Mouse (Mus musculus) heart, adult 2 months (tissue): ENCODE data around the gene Mxi1. TPM values are rescaled to one million over a fixed set of nuclear protein-coding genes. Genes with fewer than 3 reads are reported as not detected.

ENCODE experiments used
- DNase-seq, 2 experiments: peaks; one replicate each; pipeline ENCODE4 v3.0.0; 2021
- H3K27ac ChIP-seq: fragments of 200-600 bp; 2 replicates; pipeline ENCODE4 v1.8.1; 2022
- H3K27me3 ChIP-seq: fragments of 200-500 bp; 2 replicates; pipeline ENCODE4 v1.6.1; 2012; ENCODE audit warnings: mild to moderate bottlenecking, low read length, inconsistent platforms, mixed read lengths; ENCODE audit not compliant: control insufficient read depth, insufficient read depth
- H3K36me3 ChIP-seq: fragments of 200-500 bp; 2 replicates; pipeline ENCODE4 v1.6.1; 2012; ENCODE audit warnings: low read length, inconsistent platforms; ENCODE audit not compliant: control insufficient read depth, insufficient read depth
- H3K4me1 ChIP-seq: fragments of 200-500 bp; 2 replicates; pipeline ENCODE4 v1.6.1; 2011; ENCODE audit warnings: low read length; ENCODE audit not compliant: control insufficient read depth, insufficient read depth
- H3K4me3 ChIP-seq: fragments of 200-600 bp; 2 replicates; pipeline ENCODE4 v1.8.1; 2022
- H3K79me2 ChIP-seq: fragments of 200-500 bp; replicated peaks from 2 replicates; pipeline ENCODE4 v1.6.1; 2012; ENCODE audit warnings: mild to moderate bottlenecking, inconsistent platforms, low read length, moderate library complexity, mixed read lengths; ENCODE audit not compliant: control insufficient read depth, insufficient read depth
- H3K9ac ChIP-seq: fragments of 200-500 bp; 2 replicates; pipeline ENCODE4 v1.6.1; 2012; ENCODE audit warnings: low read depth, mild to moderate bottlenecking, control low read depth, inconsistent platforms, low read length, mixed read lengths
- CTCF ChIP-seq: fragments of 200-600 bp; IDR thresholded peaks from 2 replicates; pipeline ENCODE4 v1.8.1; 2022; ENCODE audit warnings: antibody characterized with exemption, mild to moderate bottlenecking, moderate library complexity
- EP300 ChIP-seq: fragments of 200-500 bp; IDR thresholded peaks from 2 replicates; pipeline ENCODE4 v1.6.1; 2011; ENCODE audit warnings: low read depth, low read length, control low read depth; ENCODE audit not compliant: insufficient read depth
- POLR2A ChIP-seq: fragments of 200-500 bp; IDR thresholded peaks from 2 replicates; pipeline ENCODE4 v1.6.1; 2011; ENCODE audit warnings: mild to moderate bottlenecking, low read depth, low read length, control low read depth; ENCODE audit not compliant: insufficient read depth
- WGBS: fragments of 180-500 bp; shearing (Covaris S2); methylation state at CpG from one replicate; pipeline ENCODE4 v1.1.7; 2018; 5-methylcytosine and 5-hydroxymethylcytosine counted together
- intact Hi-C: fragments of 180-260 bp; cut with DNase I; formaldehyde crosslinking; loops from one replicate; pipeline ENCODE4 v1.15.1; 2025
- polyA plus RNA-seq: library from polyadenylated mRNA; depleted of rRNA; stranded (reverse); fragments of >200 nt; gene quantifications from 2 replicates; pipeline ENCODE4 v1.2.3, GENCODE M21; 2012
- total RNA-seq, 2 experiments: library from RNA; stranded (reverse); gene quantifications; 2 replicates each; pipeline ENCODE4 v1.2.3; 2021

The Mxi1 gene
- total and polyA plus RNA-seq, 3 experiments = 20.9 to 49.6 (median 38.7) TPM

DNA sequence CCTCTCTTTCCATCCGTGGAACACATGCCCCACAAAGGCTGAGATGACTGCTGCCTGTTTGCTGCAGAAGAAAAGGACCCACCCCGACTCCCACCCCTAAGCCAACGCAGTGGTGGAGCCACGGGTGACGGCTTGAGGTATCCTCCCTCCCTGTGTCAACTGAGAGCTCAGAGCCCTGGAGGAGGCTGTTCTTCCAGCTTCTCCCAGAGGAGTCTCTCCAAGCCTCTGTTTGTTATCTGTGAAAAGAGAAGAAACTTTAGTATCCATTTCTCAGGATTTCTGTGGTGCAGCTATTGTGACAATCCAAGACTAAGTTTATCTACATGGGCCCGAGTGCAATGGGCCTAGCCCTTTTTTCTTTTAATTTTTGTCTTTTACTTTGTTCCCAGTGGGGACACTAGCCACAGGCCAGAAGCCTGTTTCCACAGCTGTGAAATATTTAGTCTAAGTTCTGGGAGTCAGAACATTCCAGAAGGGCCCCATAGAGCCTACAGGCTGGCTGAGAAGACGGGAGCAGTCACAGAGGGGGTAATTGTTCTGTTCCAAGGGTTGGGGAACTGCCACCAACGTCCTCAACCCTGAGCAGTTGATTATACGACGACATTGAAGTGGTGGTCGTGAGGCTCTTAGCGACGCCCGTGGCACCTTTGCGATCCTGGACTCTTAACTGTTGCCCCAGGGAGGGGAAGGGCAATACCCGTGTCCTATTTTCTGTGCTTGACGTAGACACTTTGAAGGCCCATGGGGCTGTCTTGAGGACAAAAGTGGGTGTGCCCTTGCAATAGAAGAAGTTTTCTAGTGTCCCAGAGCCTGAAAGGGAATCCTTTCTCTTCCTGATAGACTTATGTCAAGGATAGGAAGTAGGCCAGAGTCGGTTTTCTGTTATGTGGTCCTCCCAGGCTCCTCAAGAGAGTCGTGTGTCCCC lies 31.6 kb upstream of the Mxi1 start:
- H3K27me3 ChIP-seq = no peaks in the 10 kb centered on the region
- H3K36me3 ChIP-seq = no peaks in the 10 kb centered on the region
- H3K4me3 ChIP-seq = no peak overlapping the region
- H3K9ac ChIP-seq = no peak overlapping the region
- intact Hi-C loops = no loop called here
- WGBS = 70% methylated on average over 19 of the region's 19 CpGs
- DNase-seq = peak; percentile 55 to 62
- no peaks in the 10 kb centered on the region for H3K79me2 ChIP-seq
- peak overlapping the region; percentile 53 for H3K27ac ChIP-seq
- TF ChIP-seq POLR2A = no peak
- TF ChIP-seq CTCF = no peak
- TF ChIP-seq EP300 = no peak
- H3K4me1 ChIP-seq = peaks cover 2% of the 10 kb centered on the region; the same call in 1 of the 2 replicates

DNA sequence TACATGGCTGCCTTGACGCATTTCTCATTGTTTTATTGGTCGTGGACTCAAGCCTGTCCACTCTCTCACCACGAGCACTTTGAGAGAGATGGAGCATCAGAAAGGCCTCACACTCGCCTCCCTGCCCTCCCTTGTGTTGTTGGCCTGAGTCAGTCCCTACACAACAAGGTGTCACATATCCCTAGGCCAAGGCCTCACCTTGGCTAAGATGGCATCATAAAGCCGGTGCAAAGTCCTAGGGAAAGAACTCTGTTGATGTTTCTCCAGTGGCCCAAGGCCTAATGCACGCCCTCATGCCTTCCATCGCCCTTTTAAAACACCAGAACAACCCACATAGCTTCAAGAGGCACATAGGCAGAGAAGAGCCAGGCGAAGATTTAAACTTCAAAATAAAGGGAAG lies 30.1 kb upstream of the Mxi1 start:
- Histone ChIP-seq H3K4me3 (no peak overlapping the region), H3K27ac (no peak overlapping the region), H3K4me1 (peaks cover 6% of the 10 kb centered on the region), H3K79me2 (no peaks in the 10 kb centered on the region), H3K27me3 (no peaks in the 10 kb centered on the region), H3K36me3 (no peaks in the 10 kb centered on the region), H3K9ac (no peak overlapping the region)
- WGBS = 86% methylated on average over 8 of the region's 8 CpGs
- intact Hi-C loops = no loop called here
- no peak for DNase-seq
- TF ChIP-seq CTCF (no peak), EP300 (no peak), POLR2A (no peak)

DNA sequence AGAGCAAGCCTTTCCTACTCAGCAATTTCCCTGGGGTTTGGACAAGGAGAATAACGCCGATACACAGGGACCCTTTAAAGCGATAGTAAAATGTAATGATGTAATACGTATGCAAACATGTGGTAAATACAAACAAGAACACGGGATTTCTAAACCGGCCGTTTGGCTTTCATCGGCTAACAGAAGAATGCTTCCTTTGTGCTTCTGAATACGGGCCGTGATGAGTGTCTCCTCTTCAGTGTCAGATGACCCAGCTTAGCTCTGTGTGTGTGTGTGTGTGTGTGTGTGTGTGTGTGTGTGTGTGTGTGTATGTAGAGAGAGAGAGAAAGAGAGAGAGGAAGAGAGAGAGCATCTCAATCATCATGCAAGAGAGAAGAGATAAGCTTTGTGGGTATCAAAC lies 27.7 kb upstream of the Mxi1 start:
- no peak overlapping the region for H3K4me3 ChIP-seq
- TF ChIP-seq CTCF (no peak), POLR2A (no peak), EP300 (no peak)

DNA sequence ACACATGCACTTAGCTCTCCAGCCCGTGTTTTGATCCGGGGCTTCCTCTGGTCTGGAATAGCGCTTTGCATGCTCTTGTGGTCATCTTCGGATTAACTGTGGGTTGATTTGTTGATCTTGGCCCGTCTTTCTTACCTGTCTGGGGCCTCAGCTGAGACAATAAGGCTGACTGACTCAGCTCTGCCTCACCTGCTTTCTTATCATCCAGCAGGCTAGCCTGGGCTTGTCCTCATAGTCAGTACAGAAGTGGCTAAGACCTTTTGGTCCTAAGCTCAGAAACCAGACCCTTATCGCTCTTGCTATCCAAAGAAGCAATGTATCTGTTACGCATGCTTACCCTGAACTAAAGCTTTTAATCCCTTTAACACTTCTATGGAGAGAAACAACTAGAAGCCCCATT lies 26.6 kb upstream of the Mxi1 start:
- no peak for DNase-seq
- TF ChIP-seq POLR2A (no peak), EP300 (no peak), CTCF (no peak)
- Histone ChIP-seq H3K36me3 (no peaks in the 10 kb centered on the region), H3K4me3 (no peak overlapping the region), H3K79me2 (no peaks in the 10 kb centered on the region), H3K27me3 (no peaks in the 10 kb centered on the region), H3K9ac (no peak overlapping the region), H3K4me1 (peaks cover 6% of the 10 kb centered on the region), H3K27ac (no peak overlapping the region; the same call in 1 of the 2 replicates)
- 84% methylated on average over 7 of the region's 7 CpGs for WGBS
- intact Hi-C loops = loop anchor here (2.0 kb wide), 1 partner anchor 27 kb away; the partner anchor contains the start of gene Mxi1

More for the DNA sequence above, 27.7 kb upstream of the Mxi1 start:
- Histone ChIP-seq H3K4me1 (peaks cover 6% of the 10 kb centered on the region), H3K9ac (no peak overlapping the region), H3K79me2 (no peaks in the 10 kb centered on the region), H3K36me3 (no peaks in the 10 kb centered on the region), H3K27ac (no peak overlapping the region), H3K27me3 (no peaks in the 10 kb centered on the region)
- 80% methylated on average over 10 of the region's 10 CpGs for WGBS
- intact Hi-C loops = no loop called here
- no peak for DNase-seq

DNA sequence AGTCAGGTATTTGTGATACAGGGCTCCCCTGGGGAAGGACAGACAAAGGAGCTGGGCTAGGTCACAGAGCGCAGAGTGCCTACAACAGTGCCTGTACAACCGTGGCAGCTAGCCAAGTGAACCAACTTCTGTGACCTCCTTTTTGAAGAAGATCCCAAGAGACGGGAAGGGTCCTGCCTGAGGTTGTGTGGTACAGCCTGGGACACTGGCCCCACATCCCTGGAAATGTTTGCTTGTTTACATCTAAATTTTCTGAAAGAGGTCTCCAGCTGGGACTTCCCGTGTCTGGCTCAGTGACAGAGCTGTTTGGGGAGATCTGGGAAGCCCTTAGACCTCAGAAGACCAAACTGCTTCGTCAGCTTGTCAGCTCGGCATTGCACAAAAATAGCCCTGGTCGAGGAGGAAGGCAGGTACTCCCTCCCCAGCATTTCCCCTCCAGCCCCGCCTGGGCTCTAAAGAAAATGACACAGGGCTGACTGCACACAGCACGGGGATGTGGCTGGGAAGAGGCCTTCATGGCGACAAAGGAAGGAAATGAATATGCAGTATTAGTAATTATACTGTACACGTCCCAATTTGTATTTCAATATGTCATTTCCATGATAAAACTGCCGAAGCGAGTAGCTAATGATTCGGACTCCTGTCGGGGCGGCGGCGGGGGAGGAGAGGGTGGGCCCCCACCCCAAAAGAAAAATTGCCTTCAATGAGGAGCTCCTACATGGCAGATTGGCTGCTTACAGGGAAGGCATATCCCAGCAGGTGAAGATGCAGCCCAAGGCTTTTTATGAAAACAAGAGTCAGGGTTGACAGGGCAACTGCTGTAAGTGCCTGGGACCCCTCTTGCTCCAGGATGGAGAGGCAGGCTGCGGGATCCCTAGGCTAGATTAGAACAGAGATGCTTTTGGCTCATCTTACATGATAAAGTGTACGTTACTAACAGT lies 25.8 kb upstream of the Mxi1 start:
- no peak overlapping the region for H3K9ac ChIP-seq
- H3K27me3 ChIP-seq = no peaks in the 10 kb centered on the region
- no peaks in the 10 kb centered on the region for H3K36me3 ChIP-seq
- no peaks in the 10 kb centered on the region for H3K79me2 ChIP-seq
- intact Hi-C loops = loop anchor here (2.0 kb wide), 1 partner anchor 26 kb away; the partner anchor contains the start of gene Mxi1
- peak overlapping the region; percentile 9 for H3K4me3 ChIP-seq
- peaks cover 4% of the 10 kb centered on the region for H3K4me1 ChIP-seq
- WGBS = 23% methylated on average over 20 of the region's 20 CpGs
- peak; percentile 55 to 62 for DNase-seq
- TF ChIP-seq EP300 (0 out of 2 replicates have a peak, but pooled peaks have one; percentile 42), POLR2A (no peak), CTCF (no peak)
- H3K27ac ChIP-seq = peak overlapping the region; percentile 63; the same call in 1 of the 2 replicates
